Mouse (Mus musculus): Measurements from ENCODE around the gene Pds5b. TPM values are rescaled to one million over a fixed set of nuclear protein-coding genes. Genes with fewer than 3 reads are reported as not detected.

Pds5b gene
- total and polyA plus RNA-seq, 3 experiments: 21.9 to 52.7 (median 46.2) TPM

DNA sequence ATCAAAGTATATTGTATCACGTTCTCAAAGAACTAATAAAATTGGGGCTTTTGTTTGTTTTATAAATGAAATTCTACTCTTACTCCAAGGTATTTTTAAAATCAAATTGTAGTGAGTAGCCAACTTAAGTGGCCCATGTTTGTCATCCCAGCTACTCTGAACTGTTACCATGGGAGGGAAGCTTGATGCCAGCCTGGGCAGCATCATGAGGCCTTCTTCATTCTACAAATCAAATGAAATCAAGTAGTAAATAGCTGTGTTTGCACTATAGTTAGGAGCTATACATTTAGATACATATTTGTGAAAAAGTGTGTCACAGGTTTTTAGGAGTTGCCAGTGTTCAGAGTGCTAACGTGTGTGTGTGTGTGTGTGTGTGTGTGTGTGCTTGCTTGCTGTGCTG, 126.5 kb downstream of the Pds5b start:
- no peak overlapping the region for H3K9ac ChIP-seq (ENCODE audit: control insufficient read depth, low read depth, low read length, poor library complexity, severe bottlenecking)
- H3K27me3 ChIP-seq (ENCODE audit: control insufficient read depth in 1 of 2, insufficient read depth in 2 of 2, low read length in 2 of 2): no peaks in the 10 kb centered on the region
- no peaks in the 10 kb centered on the region for H3K9me3 ChIP-seq (replicated peaks; ENCODE audit: insufficient read depth, low read length)
- H3K4me1 ChIP-seq (ENCODE audit: control insufficient read depth in 1 of 2, insufficient read depth in 2 of 2, low read length in 2 of 2): no peaks in the 10 kb centered on the region
- H3K79me2 ChIP-seq (ENCODE audit: control insufficient read depth, insufficient read depth, low read length, poor library complexity): no peaks in the 10 kb centered on the region; the same call in 1 of the 2 replicates
- peaks cover 0 to 39% of the 10 kb centered on the region in 2 experiments; a peak in 2 of 4 replicates for H3K36me3 ChIP-seq (ENCODE audit: control insufficient read depth in 1 of 2, insufficient read depth in 2 of 2, low read length in 2 of 2)
- no peak overlapping the region for H3K4me3 ChIP-seq (ENCODE audit: control insufficient read depth in 1 of 2, insufficient read depth in 1 of 2, low read depth in 2 of 2, low read length in 2 of 2)
- H3K27ac ChIP-seq (ENCODE audit: control insufficient read depth, low read depth, low read length): no peak overlapping the region
- TF ChIP-seq RCOR1 (IDR thresholded peaks at IDR 0.05; ENCODE audit: low read depth, low read length): no peak
- TF ChIP-seq MYB (IDR thresholded peaks at IDR 0.05; ENCODE audit: low read depth, low read length): no peak
- TF ChIP-seq MEF2A (IDR thresholded peaks at IDR 0.05; ENCODE audit: extremely low read depth, insufficient replicate concordance, low read depth, low read length, poor library complexity, severe bottlenecking): no peak
- TF ChIP-seq ETS1 (IDR thresholded peaks at IDR 0.05; ENCODE audit: low read depth, low read length): no peak
- no peak for TF ChIP-seq ELF1 (IDR thresholded peaks at IDR 0.05; ENCODE audit: low read depth, low read length)
- TF ChIP-seq MAZ (IDR thresholded peaks at IDR 0.05; ENCODE audit: low read depth, low read length): no peak
- DNase-seq (ENCODE audit: low read depth, low spot score): no peak

- DNase-seq (ENCODE audit: low read depth, low spot score): no peak
These were observed 140.8 kb downstream of the Pds5b start for GRCm38 (mm10) chr5:150814111-150814990.

DNA sequence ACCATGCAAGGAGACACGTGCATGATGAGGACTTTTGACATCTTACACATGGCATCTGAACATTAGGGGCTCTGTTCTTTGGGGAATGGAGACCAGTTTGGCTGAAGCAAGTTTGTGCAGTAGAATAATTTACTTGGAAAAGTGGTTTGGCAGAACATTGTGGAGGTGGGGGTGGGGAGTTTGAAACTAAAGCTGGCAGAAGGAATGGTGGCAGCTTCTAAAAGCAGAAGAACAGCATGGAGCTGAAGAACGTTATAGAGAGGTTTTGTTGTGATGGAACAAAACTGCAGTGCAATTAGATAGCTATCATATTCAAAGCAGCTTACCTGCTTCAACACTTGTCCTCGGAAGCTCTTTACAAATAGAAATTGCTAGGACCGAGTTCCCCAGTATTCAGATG, 141.9 kb downstream of the Pds5b start:
- no peaks in the 10 kb centered on the region for H3K9me3 ChIP-seq (replicated peaks; ENCODE audit: insufficient read depth, low read length)
- H3K9ac ChIP-seq (ENCODE audit: control insufficient read depth, low read depth, low read length, poor library complexity, severe bottlenecking): no peak overlapping the region
- H3K27me3 ChIP-seq (ENCODE audit: control insufficient read depth in 1 of 2, insufficient read depth in 2 of 2, low read length in 2 of 2): no peaks in the 10 kb centered on the region
- no peaks in the 10 kb centered on the region for H3K4me1 ChIP-seq (ENCODE audit: control insufficient read depth in 1 of 2, insufficient read depth in 2 of 2, low read length in 2 of 2)
- TF ChIP-seq CTCF (IDR thresholded peaks at IDR 0.05 in 2 of 3, conservative IDR thresholded peaks at IDR 0.05 in 1 of 3; ENCODE audit: control insufficient read depth in 1 of 3, insufficient read depth in 1 of 3, low read depth in 2 of 3, low read length in 3 of 3, poor library complexity in 1 of 3, severe bottlenecking in 1 of 3): no peak
- no peak for TF ChIP-seq POLR2AphosphoS5 (IDR thresholded peaks at IDR 0.05; ENCODE audit: borderline replicate concordance, low read depth, low read length)
- TF ChIP-seq POLR2A (IDR thresholded peaks at IDR 0.05; ENCODE audit: control insufficient read depth in 1 of 2, insufficient read depth in 1 of 2, low read depth in 1 of 2, low read length in 2 of 2, poor library complexity in 1 of 2): no peak
- no peak for TF ChIP-seq HCFC1 (IDR thresholded peaks at IDR 0.05; ENCODE audit: low read depth, low read length)
- TF ChIP-seq RAD21 (IDR thresholded peaks at IDR 0.05; ENCODE audit: low read depth, low read length): no peak
- TF ChIP-seq MAX (IDR thresholded peaks at IDR 0.05; ENCODE audit: low read length): no peak
- TF ChIP-seq KAT2A (conservative IDR thresholded peaks at IDR 0.05; ENCODE audit: low read depth, low read length): no peak
- no peak for TF ChIP-seq USF2 (IDR thresholded peaks at IDR 0.05; ENCODE audit: borderline replicate concordance in 1 of 2, insufficient read depth in 1 of 2, low read depth in 1 of 2, low read length in 2 of 2)
- TF ChIP-seq RCOR1 (IDR thresholded peaks at IDR 0.05; ENCODE audit: low read depth, low read length): no peak
- TF ChIP-seq CHD2 (IDR thresholded peaks at IDR 0.05; ENCODE audit: low read length): no peak
- TF ChIP-seq TAL1 (IDR thresholded peaks at IDR 0.05; ENCODE audit: low read length): no peak
- TF ChIP-seq NELFE (IDR thresholded peaks at IDR 0.05; ENCODE audit: low read depth, low read length): no peak
- no peak for TF ChIP-seq JUND (IDR thresholded peaks at IDR 0.05; ENCODE audit: low read depth, low read length)
- H3K79me2 ChIP-seq (ENCODE audit: control insufficient read depth, insufficient read depth, low read length, poor library complexity): no peaks in the 10 kb centered on the region
- H3K4me3 ChIP-seq (ENCODE audit: control insufficient read depth in 1 of 2, insufficient read depth in 1 of 2, low read depth in 2 of 2, low read length in 2 of 2): no peak overlapping the region
- no peak overlapping the region for H3K27ac ChIP-seq (ENCODE audit: control insufficient read depth, low read depth, low read length)
- H3K36me3 ChIP-seq (ENCODE audit: control insufficient read depth in 1 of 2, insufficient read depth in 2 of 2, low read length in 2 of 2): no peaks in the 10 kb centered on the region
- DNase-seq (ENCODE audit: low read depth, low spot score): no peak

More at GRCm38 (mm10) chr5:150814111-150814990, 140.8 kb downstream of the Pds5b start:
- Histone ChIP-seq H3K9me3 (replicated peaks; ENCODE audit: insufficient read depth, low read length) (no peaks in the 10 kb centered on the region), H3K79me2 (ENCODE audit: control insufficient read depth, insufficient read depth, low read length, poor library complexity) (no peaks in the 10 kb centered on the region), H3K4me3 (ENCODE audit: control insufficient read depth in 1 of 2, insufficient read depth in 1 of 2, low read depth in 2 of 2, low read length in 2 of 2) (no peak overlapping the region), H3K27me3 (ENCODE audit: control insufficient read depth in 1 of 2, insufficient read depth in 2 of 2, low read length in 2 of 2) (no peaks in the 10 kb centered on the region), H3K9ac (ENCODE audit: control insufficient read depth, low read depth, low read length, poor library complexity, severe bottlenecking) (no peak overlapping the region), H3K36me3 (ENCODE audit: control insufficient read depth in 1 of 2, insufficient read depth in 2 of 2, low read length in 2 of 2) (no peaks in the 10 kb centered on the region), H3K27ac (ENCODE audit: control insufficient read depth, low read depth, low read length) (no peak overlapping the region), H3K4me1 (ENCODE audit: control insufficient read depth in 1 of 2, insufficient read depth in 2 of 2, low read length in 2 of 2) (no peaks in the 10 kb centered on the region)
- no peak for TF ChIP-seq POLR2A (IDR thresholded peaks at IDR 0.05; ENCODE audit: control insufficient read depth in 1 of 2, insufficient read depth in 1 of 2, low read depth in 1 of 2, low read length in 2 of 2, poor library complexity in 1 of 2)
- TF ChIP-seq NELFE (IDR thresholded peaks at IDR 0.05; ENCODE audit: low read depth, low read length): no peak
- no peak for TF ChIP-seq TAL1 (IDR thresholded peaks at IDR 0.05; ENCODE audit: low read length)
